1 mouse cellular context compared by ENCODE assay signal in the genomic region with DNA sequence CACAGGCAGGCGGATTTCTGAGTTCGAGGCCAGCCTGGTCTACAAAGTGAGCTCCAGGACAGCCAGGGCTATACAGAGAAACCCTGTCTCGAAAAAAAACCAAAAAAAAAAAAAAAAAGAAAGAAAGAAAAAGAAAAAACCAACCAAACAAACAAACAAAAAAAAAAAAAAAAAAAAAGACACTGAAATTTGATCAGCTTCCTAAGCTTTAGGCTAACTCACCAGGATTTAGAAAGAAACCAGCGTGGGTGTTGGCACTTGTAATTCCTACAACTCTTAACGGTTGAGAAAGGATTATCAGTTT.
TF ChIP-seq lines count a peak whose summit lies in the region.

No protein-coding gene starts in this region.

TF ChIP-seq in MEL, 35 proteins besides CTCF, POLR2A, EP300 and RAD21:
- peak; percentile 76; the same call in 1 of the 2 replicates for TF ChIP-seq ZNF384 (IDR thresholded peaks at IDR 0.05; ENCODE audit: low read depth, low read length)
